Mouse (Mus musculus) neural tube, embryonic 13.5 days (tissue): ENCODE results near the gene Zc3h15. TPM values are rescaled to one million over a fixed set of nuclear protein-coding genes. Genes with fewer than 3 reads are reported as not detected.
"Not testable (repeated sequence)": the region's sequence is repeated elsewhere in the genome, so short reads cannot be mapped to it uniquely, and the experiment has no call there.

Experiments
- ATAC-seq: fragments of 200-750 bp; cut with Nextera tagmentation; 2 replicates; pipeline ENCODE4 v1.8.0; 2017; ENCODE audit warnings: low read depth, mild to moderate bottlenecking, moderate TSS enrichment, moderate library complexity
- H3K27ac ChIP-seq: fragments of 300-500 bp; sonication (generic); replicated peaks from 2 replicates; pipeline ENCODE4 v1.5.1; 2015; ENCODE audit warnings: moderate library complexity, mild to moderate bottlenecking, inconsistent platforms
- H3K27me3 ChIP-seq: fragments of 300-500 bp; sonication (generic); 2 replicates; pipeline ENCODE4 v1.6.1; 2015; ENCODE audit warnings: mild to moderate bottlenecking, inconsistent platforms
- H3K36me3 ChIP-seq: fragments of 300-500 bp; sonication (generic); 2 replicates; pipeline ENCODE4 v1.6.1; 2015; ENCODE audit warnings: mild to moderate bottlenecking, inconsistent platforms
- H3K4me1 ChIP-seq: fragments of 300-500 bp; sonication (generic); replicated peaks from 2 replicates; pipeline ENCODE4 v1.6.1; 2015; ENCODE audit warnings: inconsistent platforms
- H3K4me2 ChIP-seq: fragments of 300-500 bp; sonication (generic); 2 replicates; pipeline ENCODE4 v1.6.1; 2015; ENCODE audit warnings: inconsistent platforms, mild to moderate bottlenecking, moderate library complexity
- H3K4me3 ChIP-seq: fragments of 300-500 bp; sonication (generic); 2 replicates; pipeline ENCODE4 v1.5.1; 2015; ENCODE audit warnings: mild to moderate bottlenecking, inconsistent platforms
- H3K9ac ChIP-seq: fragments of 300-500 bp; sonication (generic); 2 replicates; pipeline ENCODE4 v1.6.1; 2015; ENCODE audit warnings: moderate library complexity, mild to moderate bottlenecking, inconsistent platforms
- H3K9me3 ChIP-seq: fragments of 300-500 bp; sonication (generic); 2 replicates; pipeline ENCODE4 v1.6.1; 2016; ENCODE audit warnings: inconsistent platforms
- whole genome bisulfite sequencing: fragments of 180-500 bp; shearing (Covaris S2); methylation state at CpG from one replicate; pipeline ENCODE4 v1.1.7; 2015; 5-methylcytosine and 5-hydroxymethylcytosine counted together
- polyA plus RNA-seq: library from polyadenylated mRNA; unstranded; fragments of >200 nt; fragmentation: Nextera tagmentation; extraction: Ambion mirVana; gene quantifications from 2 replicates; pipeline ENCODE4 v1.2.1, GENCODE M21; 2015

Gene Zc3h15
- polyA plus RNA-seq, 1 experiment from 2014 or later, result 203 TPM

GRCm38 (mm10) chr2:83698484-83698883 lies 54.2 kb downstream of the Zc3h15 start:
- Histone ChIP-seq H3K4me2 (no peak overlapping the region), H3K36me3 (no peaks in the 10 kb centered on the region), H3K27ac (no peak overlapping the region), H3K27me3 (no peaks in the 10 kb centered on the region), H3K9ac (no peak overlapping the region), H3K4me1 (no peaks in the 10 kb centered on the region), H3K4me3 (no peak overlapping the region), H3K9me3 (no peaks in the 10 kb centered on the region)
- 77% methylated on average over 1 of the region's 1 CpGs for WGBS
- no peak for ATAC-seq

- H3K4me3 ChIP-seq, result no peak overlapping the region
- no peak for ATAC-seq
- no peaks in the 10 kb centered on the region for H3K9me3 ChIP-seq
- no peaks in the 10 kb centered on the region for H3K27me3 ChIP-seq
- no peaks in the 10 kb centered on the region for H3K36me3 ChIP-seq
- H3K4me2 ChIP-seq, result no peak overlapping the region
- WGBS, result 53% methylated on average over 1 of the region's 1 CpGs
- no peak overlapping the region for H3K27ac ChIP-seq
- no peaks in the 10 kb centered on the region for H3K4me1 ChIP-seq
- no peak overlapping the region for H3K9ac ChIP-seq
Measured at GRCm38 (mm10) chr2:83699324-83699723, 55.1 kb downstream of the Zc3h15 start.

GRCm38 (mm10) chr2:83700667-83701066 lies 56.4 kb downstream of the Zc3h15 start:
- no peak overlapping the region for H3K4me3 ChIP-seq
- no peaks in the 10 kb centered on the region for H3K9me3 ChIP-seq
- ATAC-seq, result no peak
- no peak overlapping the region for H3K9ac ChIP-seq
- H3K4me2 ChIP-seq, result no peak overlapping the region
- no peaks in the 10 kb centered on the region for H3K36me3 ChIP-seq
- no peak overlapping the region for H3K27ac ChIP-seq
- WGBS, result 87% methylated on average over 4 of the region's 4 CpGs
- H3K4me1 ChIP-seq, result no peaks in the 10 kb centered on the region
- no peaks in the 10 kb centered on the region for H3K27me3 ChIP-seq

- H3K27ac ChIP-seq, result no peak overlapping the region
- no peaks in the 10 kb centered on the region for H3K27me3 ChIP-seq
- WGBS, result 87% methylated on average over 6 of the region's 7 CpGs
- H3K9ac ChIP-seq, result no peak overlapping the region
- no peaks in the 10 kb centered on the region for H3K36me3 ChIP-seq
- ATAC-seq, result no peak
- H3K4me3 ChIP-seq, result no peak overlapping the region
- no peaks in the 10 kb centered on the region for H3K9me3 ChIP-seq
- no peak overlapping the region for H3K4me2 ChIP-seq
- no peaks in the 10 kb centered on the region for H3K4me1 ChIP-seq
Measured at GRCm38 (mm10) chr2:83702411-83702810, 58.2 kb downstream of the Zc3h15 start.

- H3K4me1 ChIP-seq, result no peaks in the 10 kb centered on the region
- H3K9me3 ChIP-seq, result no peaks in the 10 kb centered on the region
- ATAC-seq, result no peak
- H3K27ac ChIP-seq, result no peak overlapping the region
- no peaks in the 10 kb centered on the region for H3K27me3 ChIP-seq
- no peak overlapping the region for H3K4me2 ChIP-seq
- H3K9ac ChIP-seq, result no peak overlapping the region
- 88% methylated on average over 9 of the region's 9 CpGs for WGBS
- H3K36me3 ChIP-seq, result no peaks in the 10 kb centered on the region
- no peak overlapping the region for H3K4me3 ChIP-seq
Measured at GRCm38 (mm10) chr2:83705580-83706158, 61.4 kb downstream of the Zc3h15 start.

GRCm38 (mm10) chr2:83709896-83710524 lies 65.8 kb downstream of the Zc3h15 start:
- no peak overlapping the region for H3K27ac ChIP-seq

GRCm38 (mm10) chr2:83713281-83713680 lies 69.0 kb downstream of the Zc3h15 start:
- WGBS, result 72% methylated on average over 7 of the region's 7 CpGs
- not testable (repeated sequence) for H3K4me3 ChIP-seq, H3K27me3 ChIP-seq, H3K9ac ChIP-seq, H3K27ac ChIP-seq, H3K4me2 ChIP-seq, H3K36me3 ChIP-seq, H3K9me3 ChIP-seq, H3K4me1 ChIP-seq, ATAC-seq

More at GRCm38 (mm10) chr2:83709896-83710524, 65.8 kb downstream of the Zc3h15 start:
- no peaks in the 10 kb centered on the region for H3K9me3 ChIP-seq
- no peak for ATAC-seq
- H3K27me3 ChIP-seq, result no peaks in the 10 kb centered on the region
- no peak overlapping the region for H3K9ac ChIP-seq
- H3K4me2 ChIP-seq, result no peak overlapping the region
- H3K4me3 ChIP-seq, result no peak overlapping the region
- peaks cover 10% of the 10 kb centered on the region for H3K4me1 ChIP-seq
- no peaks in the 10 kb centered on the region for H3K36me3 ChIP-seq
- 31% methylated on average over 11 of the region's 11 CpGs for WGBS

- ATAC-seq, result no peak
- Histone ChIP-seq H3K4me2 (no peak overlapping the region), H3K4me1 (peaks cover 10% of the 10 kb centered on the region), H3K9ac (no peak overlapping the region), H3K27ac (no peak overlapping the region), H3K4me3 (no peak overlapping the region), H3K36me3 (no peaks in the 10 kb centered on the region), H3K9me3 (no peaks in the 10 kb centered on the region), H3K27me3 (no peaks in the 10 kb centered on the region)
- WGBS, result 81% methylated on average over 5 of the region's 5 CpGs
Measured at GRCm38 (mm10) chr2:83713946-83714345, 69.7 kb downstream of the Zc3h15 start.

Other genes starting within 250 kb of the Zc3h15 start
- gene Itgav, start 80.0 kb downstream of the Zc3h15 start, polyA plus RNA-seq, result 32.7 and 36.2 TPM in 2 replicates
- 79.8 and 86.9 TPM in 2 replicates for gene Fam171b, start 168.2 kb downstream of the Zc3h15 start, polyA plus RNA-seq